In genomic region chr4:102480830-102481484, GRCm38 (mm10) we compare ENCODE assay signal across 8 mouse cellular contexts.
A peak's percentile ranks its signal among the peaks of the same experiment; 100 is the strongest.
DNase-seq lines count a peak whose midpoint lies in the region; ATAC-seq and TF ChIP-seq lines count a peak whose summit lies in the region.

No protein-coding gene starts in this region.

- no peak overlapping the region for H3K4me3 ChIP-seq in hindbrain, embryonic 10.5 days
- no peak overlapping the region for H3K4me3 ChIP-seq in hindbrain, embryonic 12.5 days
- H3K4me3 ChIP-seq in embryonic facial prominence, embryonic 14.5 days (ENCODE audit: low read depth, low read length): no peak overlapping the region
- H3K4me3 ChIP-seq in layer of hippocampus, adult 2 months: no peak overlapping the region
- no peak overlapping the region for H3K4me3 ChIP-seq in neural tube, embryonic 15.5 days (replicated peaks)

- no peak overlapping the region for H3K9ac ChIP-seq in hindbrain, embryonic 12.5 days
- no peak overlapping the region for H3K9ac ChIP-seq in embryonic facial prominence, embryonic 14.5 days (ENCODE audit: low read depth, low read length)
- no peak overlapping the region for H3K9ac ChIP-seq in neural tube, embryonic 15.5 days (replicated peaks)

- DNase-seq in hindbrain, embryonic 10.5 days (ENCODE audit: low spot score): peak; percentile 30
- peak; percentile 92 for DNase-seq in brain, adult 2 months (ENCODE audit: low read depth, low spot score)
- DNase-seq in embryonic facial prominence, embryonic 14.5 days (ENCODE audit: low spot score): peak; percentile 61
- DNase-seq in layer of hippocampus, adult 2 months (ENCODE audit: low spot score in 2 of 2): peak; percentile 42 to 46
- no peak for DNase-seq in urinary bladder, postnatal 25 days (ENCODE audit: low spot score)

- H3K4me2 ChIP-seq in hindbrain, embryonic 12.5 days (replicated peaks): no peak overlapping the region
- no peak overlapping the region for H3K4me2 ChIP-seq in embryonic facial prominence, embryonic 14.5 days (ENCODE audit: low read depth, low read length)
- H3K4me2 ChIP-seq in neural tube, embryonic 15.5 days: no peak overlapping the region

- 72% methylated on average over 6 of the region's 6 CpGs for WGBS in hindbrain, embryonic 10.5 days
- WGBS in hindbrain, embryonic 12.5 days: 72% methylated on average over 6 of the region's 6 CpGs
- 76% methylated on average over 6 of the region's 6 CpGs for WGBS in embryonic facial prominence, embryonic 14.5 days
- 36% methylated on average over 6 of the region's 6 CpGs for WGBS in neural tube, embryonic 15.5 days

- peaks cover 17% of the 10 kb centered on the region for H3K4me1 ChIP-seq in hindbrain, embryonic 10.5 days (replicated peaks)
- H3K4me1 ChIP-seq in hindbrain, embryonic 12.5 days: peaks cover 4% of the 10 kb centered on the region
- peaks cover 4% of the 10 kb centered on the region; the same call in 1 of the 2 replicates for H3K4me1 ChIP-seq in embryonic facial prominence, embryonic 14.5 days (ENCODE audit: control insufficient read depth, insufficient read depth, low read length)
- H3K4me1 ChIP-seq in neural tube, embryonic 15.5 days: peaks cover 5% of the 10 kb centered on the region

- H3K27ac ChIP-seq in hindbrain, embryonic 10.5 days: no peak overlapping the region
- no peak overlapping the region for H3K27ac ChIP-seq in hindbrain, embryonic 12.5 days
- H3K27ac ChIP-seq in embryonic facial prominence, embryonic 14.5 days (replicated peaks; ENCODE audit: low read depth, low read length): no peak overlapping the region
- no peak overlapping the region; the same call in 1 of the 2 replicates for H3K27ac ChIP-seq in layer of hippocampus, adult 2 months
- no peak overlapping the region for H3K27ac ChIP-seq in neural tube, embryonic 15.5 days (replicated peaks)

- H3K27me3 ChIP-seq in hindbrain, embryonic 10.5 days (ENCODE audit: insufficient read depth, poor library complexity, severe bottlenecking): no peaks in the 10 kb centered on the region
- H3K27me3 ChIP-seq in hindbrain, embryonic 12.5 days: no peaks in the 10 kb centered on the region
- no peaks in the 10 kb centered on the region for H3K27me3 ChIP-seq in embryonic facial prominence, embryonic 14.5 days (replicated peaks; ENCODE audit: control insufficient read depth, insufficient read depth, low read length)
- no peaks in the 10 kb centered on the region for H3K27me3 ChIP-seq in neural tube, embryonic 15.5 days (replicated peaks)

- TF ChIP-seq CTCF in layer of hippocampus, adult 2 months (conservative IDR thresholded peaks at IDR 0.05): peak; percentile 85

- no peak for ATAC-seq in hindbrain, embryonic 12.5 days (ENCODE audit: low FRiP score)
- no peak for ATAC-seq in embryonic facial prominence, embryonic 14.5 days (ENCODE audit: low read depth)
- ATAC-seq in neural tube, embryonic 15.5 days (ENCODE audit: low FRiP score): peak; percentile 59; the same call in 1 of the 2 replicates
- ATAC-seq in erythroid progenitor cell, adult 5-6 weeks (replicated peaks; ENCODE audit: low FRiP score, poor library complexity, severe bottlenecking): no peak

- no peaks in the 10 kb centered on the region for H3K36me3 ChIP-seq in hindbrain, embryonic 10.5 days
- no peaks in the 10 kb centered on the region for H3K36me3 ChIP-seq in hindbrain, embryonic 12.5 days
- H3K36me3 ChIP-seq in embryonic facial prominence, embryonic 14.5 days (ENCODE audit: control insufficient read depth, insufficient read depth, low read length): no peaks in the 10 kb centered on the region
- H3K36me3 ChIP-seq in neural tube, embryonic 15.5 days: no peaks in the 10 kb centered on the region

- H3K9me3 ChIP-seq in hindbrain, embryonic 10.5 days: no peaks in the 10 kb centered on the region
- no peaks in the 10 kb centered on the region for H3K9me3 ChIP-seq in hindbrain, embryonic 12.5 days (replicated peaks)
- no peaks in the 10 kb centered on the region for H3K9me3 ChIP-seq in embryonic facial prominence, embryonic 14.5 days (ENCODE audit: control insufficient read depth, low read length)
- H3K9me3 ChIP-seq in neural tube, embryonic 15.5 days (replicated peaks): no peaks in the 10 kb centered on the region
